Mouse (Mus musculus): ENCODE results near the gene Ccdc148.

Ccdc148 gene

DNA sequence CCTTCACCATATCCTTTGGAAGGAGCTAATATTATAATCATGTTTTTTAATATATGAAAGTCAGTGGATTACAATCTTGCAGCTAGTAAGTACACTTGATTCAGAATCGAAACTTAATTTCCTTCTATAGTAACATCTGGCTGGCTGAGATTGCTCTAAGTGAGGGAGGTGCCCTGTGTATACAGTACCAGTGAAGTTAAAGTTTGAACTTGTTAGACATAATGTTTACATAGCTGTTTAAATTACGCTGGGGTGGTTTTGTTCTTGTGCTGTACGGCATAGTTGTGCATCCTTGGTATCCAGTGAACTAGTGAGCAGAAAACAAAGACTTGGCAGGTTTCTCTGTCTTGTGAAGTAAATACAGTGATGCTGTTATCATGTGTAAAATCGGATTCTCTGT lies 18.5 kb upstream of the Ccdc148 start:
- no peak for DNase-seq

GRCm38 (mm10) chr2:59178191-59178590 lies 17.7 kb upstream of the Ccdc148 start:
- DNase-seq: no peak

DNA sequence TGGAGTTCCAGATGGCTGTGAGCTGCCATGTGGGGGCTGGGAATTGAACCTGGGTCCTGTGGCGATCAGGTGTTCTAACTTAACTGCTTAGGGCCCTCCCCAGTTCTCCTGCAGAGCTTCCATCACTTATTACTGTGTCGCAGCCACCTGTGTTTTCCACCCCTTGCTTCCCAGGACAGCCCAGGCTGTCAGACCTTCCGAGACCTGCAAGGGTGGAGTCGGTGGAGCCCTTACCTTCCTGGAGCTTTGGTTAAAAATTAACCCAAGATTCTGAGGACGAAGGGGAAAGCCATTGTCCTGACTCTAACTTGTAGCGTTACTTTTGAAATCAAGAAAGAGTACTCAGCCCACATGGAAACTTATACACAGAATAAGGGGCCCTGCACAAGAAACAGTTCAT lies 15.4 kb upstream of the Ccdc148 start:
- no peak for DNase-seq

GRCm38 (mm10) chr2:59171533-59171932 lies 11.1 kb upstream of the Ccdc148 start:
- no peak for DNase-seq

- DNase-seq: no peak
Observed at GRCm38 (mm10) chr2:59170593-59170992, 10.1 kb upstream of the Ccdc148 start.

GRCm38 (mm10) chr2:59170208-59170589 lies 9.7 kb upstream of the Ccdc148 start:
- no peak for DNase-seq

- no peak for DNase-seq
Observed at GRCm38 (mm10) chr2:59169572-59170207, 9.2 kb upstream of the Ccdc148 start.

DNA sequence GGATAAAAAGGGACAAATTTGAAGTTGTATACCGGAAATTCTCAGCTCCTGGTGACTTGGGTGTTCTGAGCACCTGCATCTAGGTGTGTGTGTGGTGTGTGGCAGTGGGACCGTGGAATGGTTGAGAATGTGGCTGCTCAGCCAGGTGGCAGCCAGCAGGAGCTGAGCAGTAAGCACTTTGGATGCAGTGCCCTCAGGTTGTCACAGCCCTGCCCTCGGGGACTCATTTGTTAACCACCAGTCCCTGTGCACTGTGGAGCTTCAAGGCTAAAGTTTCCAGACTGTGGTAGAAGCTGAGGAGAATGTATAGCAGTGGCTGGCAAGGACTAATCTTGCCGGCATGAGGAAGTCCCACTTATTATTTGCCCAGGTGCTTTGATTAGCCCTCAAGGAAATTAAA lies 7.3 kb upstream of the Ccdc148 start:
- DNase-seq: no peak

- no peak for DNase-seq
Observed at GRCm38 (mm10) chr2:59166976-59167375, 6.5 kb upstream of the Ccdc148 start.

- DNase-seq: no peak
Observed at GRCm38 (mm10) chr2:59162285-59162600, 1.8 kb upstream of the Ccdc148 start.

DNA sequence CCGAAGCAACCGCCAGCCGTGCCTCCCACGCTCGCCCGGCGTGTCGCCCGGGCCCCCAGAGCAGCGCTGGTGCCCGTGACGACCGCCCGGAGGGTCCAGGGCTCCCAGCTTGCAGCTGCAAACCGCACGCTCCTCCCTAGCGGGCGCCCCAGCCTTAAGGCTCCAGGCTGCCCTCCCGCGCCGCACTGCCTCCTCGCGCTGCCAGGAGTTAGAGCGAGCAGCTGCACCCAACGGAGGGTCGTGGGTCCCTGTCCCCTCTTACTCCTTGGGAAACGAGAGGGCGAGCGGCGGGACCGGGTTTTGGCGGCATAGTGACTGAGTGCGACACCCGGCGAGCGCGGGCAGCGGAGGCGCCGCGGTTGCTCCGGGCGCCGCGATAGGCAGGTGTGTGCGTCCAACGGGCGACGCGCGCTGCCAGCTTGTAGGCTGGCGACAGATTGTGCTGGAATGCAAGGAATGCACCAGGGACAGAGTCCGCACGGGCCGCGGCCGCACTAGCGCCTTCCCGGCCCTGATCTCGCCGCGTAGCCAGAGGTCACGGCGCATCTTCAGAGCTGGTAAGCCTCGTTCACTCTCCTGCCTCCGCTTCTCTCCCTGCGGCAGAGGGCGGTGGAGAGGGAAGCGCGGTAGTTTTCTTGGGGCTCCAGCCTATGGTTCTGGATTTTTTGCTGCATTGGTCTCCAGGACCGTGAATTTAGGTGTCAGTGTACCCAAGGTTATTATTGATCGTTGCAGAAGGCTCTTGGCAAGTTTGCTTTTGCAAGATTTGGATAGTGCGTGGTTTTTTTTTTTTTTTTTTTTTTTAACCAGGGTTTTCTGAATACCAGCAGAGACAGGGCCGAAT lies 1.2 kb upstream of the Ccdc148 start:
- DNase-seq: peak; percentile 50 to 52

- peak in 1 of 2 experiments; percentile 26 for DNase-seq
Observed at GRCm38 (mm10) chr2:59161021-59161440, 548 bp upstream of the Ccdc148 start.

- DNase-seq: no peak
Observed at GRCm38 (mm10) chr2:59159961-59160604, 400 bp downstream of the Ccdc148 start.

GRCm38 (mm10) chr2:59158117-59158516 lies 2.4 kb downstream of the Ccdc148 start:
- no peak for DNase-seq

GRCm38 (mm10) chr2:59155428-59155827 lies 5.1 kb downstream of the Ccdc148 start:
- DNase-seq: no peak

DNA sequence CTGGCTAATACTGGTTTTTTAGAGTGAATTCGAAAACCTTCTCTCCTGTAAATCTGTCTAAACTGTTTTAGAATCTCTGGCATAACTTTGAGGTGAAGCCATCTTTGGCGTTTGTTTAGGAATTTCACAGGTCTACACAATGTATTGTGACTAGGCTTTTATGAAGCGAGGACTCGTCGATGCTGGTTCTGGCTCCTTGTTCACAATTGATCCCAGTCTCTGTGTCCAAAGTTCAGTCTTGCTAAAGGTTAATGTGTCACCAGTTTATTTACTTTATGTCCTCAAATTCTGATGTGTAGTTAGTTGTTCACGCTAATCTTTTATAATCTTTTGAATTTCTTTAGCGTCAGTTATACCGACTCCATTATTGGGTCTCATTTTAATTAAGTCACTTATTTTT lies 29.4 kb downstream of the Ccdc148 start:
- no peak for DNase-seq

DNA sequence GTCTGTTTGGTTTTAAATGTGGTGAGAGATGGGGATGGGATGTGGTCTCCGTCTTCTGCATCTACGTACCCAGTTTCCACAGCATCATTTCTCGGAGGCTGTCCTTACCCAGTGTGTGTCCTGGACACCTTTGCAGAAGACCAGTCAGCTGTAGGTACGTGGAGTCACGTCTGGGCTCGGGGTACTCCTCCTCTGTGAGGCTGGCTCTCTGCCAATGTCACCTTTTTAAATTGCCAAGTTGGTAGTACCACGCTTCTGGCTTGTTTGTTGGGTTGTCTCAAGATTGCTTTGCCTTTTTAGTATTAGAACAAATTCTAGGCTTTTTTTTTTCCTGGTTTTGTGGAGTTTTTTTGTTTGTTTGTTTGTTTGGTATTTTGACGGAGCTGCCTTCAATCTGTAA lies 30.7 kb downstream of the Ccdc148 start:
- DNase-seq: no peak

- no peak for DNase-seq
Observed at GRCm38 (mm10) chr2:59129023-59129422, 31.5 kb downstream of the Ccdc148 start.

DNA sequence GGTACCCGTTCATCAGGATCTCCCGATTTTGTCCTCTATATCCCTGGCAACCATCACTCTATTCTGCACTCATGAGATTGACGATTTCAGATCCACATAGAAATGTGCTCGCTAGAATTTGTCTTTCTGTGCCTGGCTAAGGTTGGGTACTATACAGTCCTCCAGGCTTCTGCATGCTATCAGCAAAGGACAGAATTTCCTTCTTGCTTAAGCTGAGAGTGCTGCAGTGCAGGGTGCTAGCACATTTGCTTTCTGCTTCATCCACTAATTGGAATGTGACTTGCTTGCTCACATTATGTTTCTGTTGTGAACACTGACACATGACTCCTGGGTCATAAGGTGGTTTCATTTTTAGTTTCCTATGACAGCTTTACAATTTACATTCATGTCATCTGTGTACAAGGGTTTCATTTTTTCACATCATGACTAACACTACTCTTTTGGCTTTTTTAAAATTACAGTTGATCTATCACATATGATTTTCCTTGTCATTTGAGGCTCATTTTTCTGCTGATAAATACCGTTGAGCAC lies 104.8 kb downstream of the Ccdc148 start:
- DNase-seq: no peak

DNA sequence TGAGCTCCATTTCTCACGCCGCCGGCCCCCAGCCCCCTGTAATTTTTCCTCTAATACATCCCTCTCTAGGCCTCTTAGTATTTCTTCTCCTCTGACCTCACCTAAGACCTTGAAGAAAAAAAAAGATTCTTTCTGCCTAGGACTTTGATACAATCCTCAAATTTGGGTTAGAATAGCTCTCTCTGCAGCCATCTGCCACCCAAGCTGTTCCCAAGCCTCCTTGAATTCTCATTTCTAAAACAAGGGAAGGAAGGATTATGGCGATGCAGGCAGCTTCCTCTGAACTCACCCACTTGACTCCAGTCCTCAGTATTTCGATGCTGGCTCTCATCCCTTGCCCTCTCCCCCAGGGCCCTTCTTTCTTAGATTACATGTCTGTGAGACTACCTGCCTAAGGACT lies 106.1 kb downstream of the Ccdc148 start:
- DNase-seq: no peak

- no peak for DNase-seq
Observed at GRCm38 (mm10) chr2:59053461-59054039, 106.9 kb downstream of the Ccdc148 start.

GRCm38 (mm10) chr2:59050245-59050824 lies 110.1 kb downstream of the Ccdc148 start:
- DNase-seq: no peak

DNA sequence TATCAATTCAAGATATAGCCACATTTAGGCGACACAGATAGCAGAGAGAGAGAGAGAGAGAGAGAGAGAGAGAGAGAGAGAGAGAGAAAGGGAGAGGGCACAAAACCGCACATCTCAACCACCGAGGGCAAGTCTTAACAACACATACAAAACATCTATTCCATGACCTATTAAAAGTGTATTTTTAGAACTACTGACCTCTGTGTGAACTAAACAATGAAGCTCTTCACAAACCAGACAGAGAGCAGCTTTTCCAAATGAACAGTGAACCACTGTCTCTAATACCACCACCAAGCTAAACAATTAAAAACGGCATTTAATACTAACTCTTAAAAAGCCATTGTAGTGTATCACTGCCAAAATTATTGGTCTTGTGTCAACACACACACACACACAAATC lies 110.8 kb downstream of the Ccdc148 start:
- DNase-seq: no peak

Data from thymus, adult 18-20 months (tissue).